Comparison of ENCODE assay signal across 9 mouse cellular contexts in genomic region chr11:35693136-35693535, GRCm38 (mm10).
DNase-seq lines count a peak whose midpoint lies in the region; ATAC-seq and TF ChIP-seq lines count a peak whose summit lies in the region.
"Had no signal": no experiment of that assay in that cellular context is flagged by ENCODE, and none has a peak within 500 bp of the region (broad histone marks: within the 10 kb centered on the region; RNA-seq: fewer than 3 reads in every experiment).

No protein-coding gene starts in this region.

- 20% methylated on average over 5 of the region's 5 CpGs for WGBS in intestine, embryonic 16.5 days
- WGBS in liver, embryonic 14.5 days (ENCODE audit: insufficient replicate concordance): 15% methylated on average over 5 of the region's 5 CpGs

- peak; percentile 74 for DNase-seq in 3T3-L1 (ENCODE audit: low read depth, low spot score)
- peak; percentile 50 for DNase-seq in cerebellum, adult 8-10 months
- DNase-seq in forelimb bud, embryonic 11.5 days (ENCODE audit: low read depth, low spot score): peak; percentile 74
- DNase-seq in liver, embryonic 14.5 days (ENCODE audit: low read depth in 3 of 3, low spot score in 3 of 3): peak in 2 of 3 experiments; percentile 2 to 3
- peak; percentile 8 for DNase-seq in retina, adult 2 months (ENCODE audit: low read depth, low spot score)

- peak; percentile 57 for ATAC-seq in intestine, embryonic 16.5 days
- no peak for ATAC-seq in liver, embryonic 14.5 days (ENCODE audit: insufficient read depth)
- ATAC-seq in monocyte, adult 5-6 weeks (replicated peaks; ENCODE audit: insufficient number of reproducible peaks, low FRiP score, low TSS enrichment, poor library complexity, severe bottlenecking): no peak

- H3K27me3 ChIP-seq in ES-Bruce4 (ENCODE audit: control insufficient read depth, insufficient read depth, low read length, poor library complexity, severe bottlenecking): no peaks in the 10 kb centered on the region
- H3K27me3 ChIP-seq in intestine, embryonic 16.5 days (replicated peaks; ENCODE audit: control insufficient read depth, insufficient read depth, low read length): no peaks in the 10 kb centered on the region
- H3K27me3 ChIP-seq in liver, embryonic 14.5 days (ENCODE audit: control insufficient read depth, insufficient read depth, low read length): no peaks in the 10 kb centered on the region
- H3K27me3 ChIP-seq: heart, embryonic 15.5 days had no signal

- no peak for TF ChIP-seq EP300 in ES-Bruce4 (IDR thresholded peaks at IDR 0.05; ENCODE audit: insufficient read depth, low read depth, low read length)
- no peak for TF ChIP-seq EP300 in liver, embryonic 14.5 days (IDR thresholded peaks at IDR 0.05; ENCODE audit: low read depth)

- no peak overlapping the region for H3K9ac ChIP-seq in ES-Bruce4 (ENCODE audit: low read depth, poor library complexity, severe bottlenecking)
- H3K9ac ChIP-seq in intestine, embryonic 16.5 days (ENCODE audit: low read depth, low read length): no peak overlapping the region
- no peak overlapping the region for H3K9ac ChIP-seq in liver, embryonic 14.5 days (replicated peaks)
- H3K9ac ChIP-seq: heart, embryonic 15.5 days had no signal

- no peak overlapping the region for H3K4me3 ChIP-seq in ES-Bruce4 (ENCODE audit: low read depth, low read length)
- no peak overlapping the region for H3K4me3 ChIP-seq in intestine, embryonic 16.5 days (ENCODE audit: low read length)
- no peak overlapping the region for H3K4me3 ChIP-seq in liver, embryonic 14.5 days (ENCODE audit: insufficient read depth in 1 of 2, low read depth in 2 of 2, low read length in 2 of 2)
- H3K4me3 ChIP-seq: heart, embryonic 15.5 days had no signal

- H3K27ac ChIP-seq in ES-Bruce4 (ENCODE audit: insufficient read depth, low read length): no peak overlapping the region
- H3K27ac ChIP-seq in intestine, embryonic 16.5 days (ENCODE audit: low read length): no peak overlapping the region
- H3K27ac ChIP-seq in liver, embryonic 14.5 days: no peak overlapping the region
- H3K27ac ChIP-seq: heart, embryonic 15.5 days had no signal

- H3K9me3 ChIP-seq in ES-Bruce4 (replicated peaks; ENCODE audit: control insufficient read depth, insufficient read depth, low read length, poor library complexity, severe bottlenecking): no peaks in the 10 kb centered on the region
- H3K9me3 ChIP-seq in intestine, embryonic 16.5 days (ENCODE audit: control insufficient read depth, low read length): no peaks in the 10 kb centered on the region
- no peaks in the 10 kb centered on the region for H3K9me3 ChIP-seq in liver, embryonic 14.5 days (ENCODE audit: control insufficient read depth, low read length)
- H3K9me3 ChIP-seq: heart, embryonic 15.5 days had no signal

- peak; percentile 82 for TF ChIP-seq CTCF in ES-Bruce4 (IDR thresholded peaks at IDR 0.05; ENCODE audit: low read depth, low read length)
- peak; percentile 85 for TF ChIP-seq CTCF in liver, embryonic 14.5 days (IDR thresholded peaks at IDR 0.05; ENCODE audit: low read depth)

- no peaks in the 10 kb centered on the region for H3K36me3 ChIP-seq in ES-Bruce4 (ENCODE audit: control insufficient read depth, insufficient read depth, low read length, poor library complexity, severe bottlenecking)
- H3K36me3 ChIP-seq in intestine, embryonic 16.5 days (ENCODE audit: control insufficient read depth, insufficient read depth, low read length): no peaks in the 10 kb centered on the region
- no peaks in the 10 kb centered on the region for H3K36me3 ChIP-seq in liver, embryonic 14.5 days (replicated peaks; ENCODE audit: control insufficient read depth, insufficient read depth, low read depth)
- H3K36me3 ChIP-seq: heart, embryonic 15.5 days had no signal

- H3K4me1 ChIP-seq in ES-Bruce4 (ENCODE audit: control insufficient read depth, insufficient read depth, low read length): no peaks in the 10 kb centered on the region
- H3K4me1 ChIP-seq in intestine, embryonic 16.5 days (ENCODE audit: control insufficient read depth, insufficient read depth, low read length): 0 out of 2 replicates have a peak, but pooled peaks cover 4% of the 10 kb centered on the region
- no peaks in the 10 kb centered on the region for H3K4me1 ChIP-seq in liver, embryonic 14.5 days (replicated peaks; ENCODE audit: control insufficient read depth in 2 of 2, insufficient read depth in 2 of 2, low read length in 1 of 2)
- H3K4me1 ChIP-seq: heart, embryonic 15.5 days had no signal

- no peak for TF ChIP-seq POLR2A in ES-Bruce4 (IDR thresholded peaks at IDR 0.05; ENCODE audit: insufficient read depth, low read length)

- H3K4me2 ChIP-seq in intestine, embryonic 16.5 days (ENCODE audit: low read depth, low read length): no peak overlapping the region
- H3K4me2 ChIP-seq in liver, embryonic 14.5 days (ENCODE audit: low read depth): no peak overlapping the region
- H3K4me2 ChIP-seq: heart, embryonic 15.5 days had no signal

Comparison
In these comparisons a context has a peak if more than half of its experiments do, and no peak if none do; other contexts are left out.
1. DNase-seq: peak in every context shown above with its lines; median percentile 74 in 3T3-L1; 74 in forelimb bud, embryonic 11.5 days; 50 in cerebellum, adult 8-10 months; 8 in retina, adult 2 months; 2 in liver, embryonic 14.5 days.